Mouse (Mus musculus) CH12.LX (cell line): ENCODE data around the gene Rpl41. TPM values are rescaled to one million over a fixed set of nuclear protein-coding genes. Genes with fewer than 3 reads are reported as not detected.
A peak's percentile ranks its signal among the peaks of the same experiment; 100 is the strongest.

Experiments used
- DNase-seq: peaks from one replicate; pipeline ENCODE4 v3.0.0-alpha.2; 2013; ENCODE audit errors: extremely low read depth
- H3K27ac ChIP-seq: 2 replicates; pipeline ENCODE4 v1.5.1; 2012; ENCODE audit warnings: low read depth, mild to moderate bottlenecking, control low read depth, moderate library complexity; ENCODE audit not compliant: insufficient read depth
- H3K27me3 ChIP-seq: replicated peaks from 2 replicates; pipeline ENCODE3; 2012; ENCODE audit warnings: inconsistent platforms
- H3K36me3 ChIP-seq, 2 experiments: replicated peaks in 1 of 2; 2 replicates each; pipeline versions ENCODE3 to v1.6.1; 2012; ENCODE audit warnings: inconsistent platforms in 1 of 2, low read length in 1 of 2, mild to moderate bottlenecking in 1 of 2, mixed read lengths in 1 of 2, moderate library complexity in 1 of 2; ENCODE audit not compliant: control insufficient read depth in 1 of 2, insufficient read depth in 1 of 2
- H3K4me1 ChIP-seq, 2 experiments: 2 replicates each; pipeline ENCODE4 v1.6.1; 2012; ENCODE audit warnings: inconsistent platforms in 1 of 2, moderate library complexity in 1 of 2; ENCODE audit not compliant: insufficient read depth in 2 of 2, control insufficient read depth in 1 of 2
- H3K4me2 ChIP-seq: 2 replicates; pipeline ENCODE4 v1.6.1; 2012; ENCODE audit warnings: low read depth, mild to moderate bottlenecking, control low read depth; ENCODE audit not compliant: poor library complexity, insufficient read depth, severe bottlenecking
- H3K4me3 ChIP-seq, 3 experiments: fragments of 150-350 bp in 1 of 3; sonication (generic) in 1 of 3; replicated peaks in 1 of 3; 2 replicates each; pipeline versions ENCODE3 to v1.5.1; 2011 to 2012; ENCODE audit warnings: low read depth in 2 of 3, low read length in 2 of 3, mild to moderate bottlenecking in 2 of 3, moderate library complexity in 2 of 3, control low read depth in 1 of 3, improper control_type of control experiment in 1 of 3, inconsistent platforms in 1 of 3, mixed read lengths in 1 of 3; ENCODE audit not compliant: poor library complexity in 1 of 3
- H3K79me2 ChIP-seq: replicated peaks from 2 replicates; pipeline ENCODE4 v1.6.1; 2012; ENCODE audit warnings: mild to moderate bottlenecking, moderate library complexity; ENCODE audit not compliant: control insufficient read depth, poor library complexity, insufficient read depth, severe bottlenecking; ENCODE audit errors: extremely low read depth
- H3K9ac ChIP-seq: 2 replicates; pipeline ENCODE4 v1.6.1; 2012; ENCODE audit warnings: low read depth, mild to moderate bottlenecking, control low read depth, moderate library complexity; ENCODE audit not compliant: insufficient read depth
- H3K9me3 ChIP-seq: replicated peaks from 2 replicates; pipeline ENCODE3; 2012; ENCODE audit warnings: low read length, inconsistent platforms, mixed read lengths
- BHLHE40 ChIP-seq: IDR thresholded peaks from 2 replicates; pipeline ENCODE4 v1.6.1; 2011; ENCODE audit warnings: mild to moderate bottlenecking, low read depth, low read length, improper control_type of control experiment
- CHD1 ChIP-seq: IDR thresholded peaks from 2 replicates; pipeline ENCODE4 v1.6.1; 2012; ENCODE audit warnings: low read depth, low read length, improper control_type of control experiment, inconsistent platforms
- CHD2 ChIP-seq: IDR thresholded peaks from 2 replicates; pipeline ENCODE4 v1.6.1; 2011; ENCODE audit warnings: low read length, improper control_type of control experiment
- CTCF ChIP-seq, 2 experiments: IDR thresholded peaks in 1 of 2; conservative IDR thresholded peaks in 1 of 2; 2 replicates each; pipeline ENCODE4 v1.5.1; 2011 to 2012; ENCODE audit warnings: low read depth in 2 of 2, low read length in 2 of 2, improper control_type of control experiment in 1 of 2, inconsistent platforms in 1 of 2, mild to moderate bottlenecking in 1 of 2, moderate library complexity in 1 of 2
- E2F4 ChIP-seq: IDR thresholded peaks from 2 replicates; pipeline ENCODE4 v1.6.1; 2011; ENCODE audit warnings: low read depth, low read length, improper control_type of control experiment; ENCODE audit not compliant: insufficient replicate concordance
- ELF1 ChIP-seq: IDR thresholded peaks from 2 replicates; pipeline ENCODE4 v1.6.1; 2014; ENCODE audit warnings: low read depth, mild to moderate bottlenecking, inconsistent platforms, low read length, improper control_type of control experiment
- EP300 ChIP-seq: IDR thresholded peaks from 2 replicates; pipeline ENCODE4 v1.6.1; 2011; ENCODE audit warnings: low read length, improper control_type of control experiment
- ETS1 ChIP-seq: conservative IDR thresholded peaks from 2 replicates; pipeline ENCODE4 v1.6.1; 2012; ENCODE audit warnings: low read depth, mild to moderate bottlenecking, inconsistent platforms, low read length, improper control_type of control experiment, moderate library complexity
- GABPA ChIP-seq: IDR thresholded peaks from 2 replicates; pipeline ENCODE4 v1.6.1; 2012; ENCODE audit warnings: low read depth, low read length, improper control_type of control experiment, inconsistent platforms; ENCODE audit not compliant: insufficient replicate concordance
- HCFC1 ChIP-seq: IDR thresholded peaks from 2 replicates; pipeline ENCODE4 v1.6.1; 2012; ENCODE audit warnings: low read depth, mild to moderate bottlenecking, inconsistent platforms, low read length, improper control_type of control experiment
- IRF4 ChIP-seq: IDR thresholded peaks from 2 replicates; pipeline ENCODE4 v1.6.1; 2014; ENCODE audit warnings: low read depth, mild to moderate bottlenecking, inconsistent platforms, low read length, improper control_type of control experiment
- JUN ChIP-seq: IDR thresholded peaks from 2 replicates; pipeline ENCODE4 v1.6.1; 2011; ENCODE audit warnings: low read depth, mild to moderate bottlenecking, low read length, improper control_type of control experiment, moderate library complexity; ENCODE audit not compliant: insufficient read depth
- JUND ChIP-seq: conservative IDR thresholded peaks from 2 replicates; pipeline ENCODE4 v1.6.1; 2011; ENCODE audit warnings: low read depth, low read length, improper control_type of control experiment
- KAT2A ChIP-seq: IDR thresholded peaks from 2 replicates; pipeline ENCODE4 v1.6.1; 2012; ENCODE audit warnings: low read length, improper control_type of control experiment, inconsistent platforms; ENCODE audit not compliant: insufficient replicate concordance
- MAFK ChIP-seq: IDR thresholded peaks from 2 replicates; pipeline ENCODE4 v1.6.1; 2011; ENCODE audit warnings: low read length, improper control_type of control experiment; ENCODE audit not compliant: insufficient replicate concordance
- MAX ChIP-seq: IDR thresholded peaks from 2 replicates; pipeline ENCODE4 v1.6.1; 2011; ENCODE audit warnings: low read length, improper control_type of control experiment
- MAZ ChIP-seq: IDR thresholded peaks from 2 replicates; pipeline ENCODE4 v1.6.1; 2012; ENCODE audit warnings: low read depth, mild to moderate bottlenecking, inconsistent platforms, low read length, improper control_type of control experiment, moderate library complexity
- MEF2A ChIP-seq: IDR thresholded peaks from 2 replicates; pipeline ENCODE4 v1.6.1; 2014; ENCODE audit warnings: low read depth, mild to moderate bottlenecking, inconsistent platforms, low read length, improper control_type of control experiment, borderline replicate concordance
- MXI1 ChIP-seq: IDR thresholded peaks from 2 replicates; pipeline ENCODE4 v1.6.1; 2011; ENCODE audit warnings: mild to moderate bottlenecking, low read depth, low read length, improper control_type of control experiment
- MYC ChIP-seq: IDR thresholded peaks from 2 replicates; pipeline ENCODE4 v1.6.1; 2011; ENCODE audit warnings: low read depth, mild to moderate bottlenecking, improper control_type of control experiment, low read length
- NELFE ChIP-seq: IDR thresholded peaks from 2 replicates; pipeline ENCODE4 v1.6.1; 2011; ENCODE audit warnings: low read depth, low read length, improper control_type of control experiment
- NRF1 ChIP-seq: IDR thresholded peaks from 2 replicates; pipeline ENCODE4 v1.6.1; 2014; ENCODE audit warnings: low read depth, mild to moderate bottlenecking, inconsistent platforms, low read length, improper control_type of control experiment, moderate library complexity
- PAX5 ChIP-seq: IDR thresholded peaks from 2 replicates; pipeline ENCODE4 v1.6.1; 2012; ENCODE audit warnings: low read length, inconsistent platforms, mixed read lengths
- POLR2A ChIP-seq: IDR thresholded peaks from 2 replicates; pipeline ENCODE4 v1.6.1; 2011; ENCODE audit warnings: low read depth, mild to moderate bottlenecking, improper control_type of control experiment, low read length
- POLR2AphosphoS2 ChIP-seq: IDR thresholded peaks from 2 replicates; pipeline ENCODE4 v1.6.1; 2011; ENCODE audit warnings: low read depth, low read length, improper control_type of control experiment
- RAD21 ChIP-seq: IDR thresholded peaks from 2 replicates; pipeline ENCODE4 v1.6.1; 2011; ENCODE audit warnings: low read depth, mild to moderate bottlenecking, low read length, improper control_type of control experiment, moderate library complexity
- RCOR1 ChIP-seq: conservative IDR thresholded peaks from 2 replicates; pipeline ENCODE4 v1.6.1; 2012; ENCODE audit warnings: low read depth, mild to moderate bottlenecking, inconsistent platforms, low read length, improper control_type of control experiment
- SIN3A ChIP-seq: IDR thresholded peaks from 2 replicates; pipeline ENCODE4 v1.6.1; 2012; ENCODE audit warnings: low read length, improper control_type of control experiment, inconsistent platforms
- SMC3 ChIP-seq: IDR thresholded peaks from 2 replicates; pipeline ENCODE4 v1.6.1; 2011; ENCODE audit warnings: low read depth, low read length, improper control_type of control experiment
- TBP ChIP-seq: conservative IDR thresholded peaks from 2 replicates; pipeline ENCODE4 v1.6.1; 2011; ENCODE audit warnings: low read depth, low read length, improper control_type of control experiment
- TCF12 ChIP-seq: IDR thresholded peaks from 2 replicates; pipeline ENCODE4 v1.6.1; 2014; ENCODE audit warnings: low read depth, mild to moderate bottlenecking, inconsistent platforms, low read length, improper control_type of control experiment
- UBTF ChIP-seq: IDR thresholded peaks from 2 replicates; pipeline ENCODE4 v1.6.1; 2012; ENCODE audit warnings: low read depth, mild to moderate bottlenecking, inconsistent platforms, low read length, improper control_type of control experiment, moderate library complexity
- USF1 ChIP-seq: IDR thresholded peaks from 2 replicates; pipeline ENCODE4 v1.6.1; 2014; ENCODE audit warnings: low read depth, mild to moderate bottlenecking, inconsistent platforms, low read length, improper control_type of control experiment
- USF2 ChIP-seq: conservative IDR thresholded peaks from 2 replicates; pipeline ENCODE4 v1.6.1; 2011; ENCODE audit warnings: low read depth, low read length, improper control_type of control experiment
- ZC3H11A ChIP-seq: IDR thresholded peaks from 2 replicates; pipeline ENCODE4 v1.6.1; 2012; ENCODE audit warnings: low read depth, mild to moderate bottlenecking, inconsistent platforms, low read length, improper control_type of control experiment
- ZKSCAN1 ChIP-seq: IDR thresholded peaks from 2 replicates; pipeline ENCODE4 v1.6.1; 2012; ENCODE audit warnings: low read depth, inconsistent platforms, low read length, improper control_type of control experiment, borderline replicate concordance
- ZMIZ1 ChIP-seq: IDR thresholded peaks from 2 replicates; pipeline ENCODE4 v1.6.1; 2012; ENCODE audit warnings: low read depth, mild to moderate bottlenecking, inconsistent platforms, low read length, improper control_type of control experiment
- ZNF384 ChIP-seq: IDR thresholded peaks from 2 replicates; pipeline ENCODE4 v1.6.1; 2012; ENCODE audit warnings: low read depth, low read length, improper control_type of control experiment, inconsistent platforms
- dilution Hi-C: fragments of 300-500 bp; cut with MboI; formaldehyde crosslinking; loops from 2 replicates; pipeline ENCODE4 v1.14.3; 2020; ENCODE audit warnings: low sequenced_read_pairs; ENCODE audit not compliant: extremely low pct_unique_long_range_greater_than_20kb, extremely low pct_ligation_motif_present
- in situ Hi-C: fragments of 300-500 bp; cut with MboI; formaldehyde crosslinking; loops from 3 replicates; pipeline ENCODE4 v1.14.3; 2019; ENCODE audit warnings: low sequenced_read_pairs, low pct_ligation_motif_present, low pct_unique_long_range_greater_than_20kb, mixed read lengths
- polyA plus RNA-seq: library from polyadenylated mRNA; unstranded; fragments of >175 nt; gene quantifications from 2 replicates; pipeline ENCODE4 v1.2.1, GENCODE M21; 2012; ENCODE audit warnings: low read depth; ENCODE audit not compliant: insufficient read length
- total RNA-seq, 2 experiments: library from RNA; depleted of rRNA; stranded (reverse); fragments of 300-350 nt in 1 of 2; fragments of >200 nt in 1 of 2; gene quantifications; 2 replicates each; pipeline ENCODE4 v1.2.3; 2012 to 2014

The Rpl41 gene
- total and polyA plus RNA-seq, 3 experiments, result 2,709 to 8,549 (median 8,065) TPM

- dilution Hi-C loops, result no loop called here
- Histone ChIP-seq H3K27me3 (no peaks in the 10 kb centered on the region), H3K9me3 (no peaks in the 10 kb centered on the region), H3K9ac (peak overlapping the region; percentile 78)
- TF ChIP-seq ELF1 (peak; percentile 95), CHD2 (peak; percentile 33; the same call in 1 of the 2 replicates), MEF2A (peak; percentile 48; the same call in 1 of the 2 replicates), MAZ (peak; percentile 97), BHLHE40 (peak; percentile 42; the same call in 1 of the 2 replicates), CTCF (conservative IDR thresholded peaks at IDR 0.05 in 1 of 2, IDR thresholded peaks at IDR 0.05 in 1 of 2; ENCODE audit: low read depth in 2 of 2, low read length in 2 of 2) (peak; percentile 71 to 98), POLR2A (peak; percentile 69), NELFE (peak; percentile 84), POLR2AphosphoS2 (0 out of 2 replicates have a peak, but pooled peaks have one; percentile 46), ZKSCAN1 (no peak), PAX5 (no peak), MXI1 (peak; percentile 78; the same call in 1 of the 2 replicates), NRF1 (no peak), JUN (no peak), USF1 (peak; percentile 28; the same call in 1 of the 2 replicates), ZNF384 (peak; percentile 47; the same call in 1 of the 2 replicates), JUND (no peak), USF2 (no peak), RCOR1 (no peak), KAT2A (no peak), CHD1 (no peak), MAFK (no peak; the same call in 1 of the 2 replicates), ETS1 (peak; percentile 29), EP300 (peak; percentile 32; the same call in 1 of the 2 replicates), ZC3H11A (peak; percentile 27; the same call in 1 of the 2 replicates), MYC (peak; percentile 85), UBTF (no peak), IRF4 (peak; percentile 79), TCF12 (peak; percentile 83), RAD21 (peak; percentile 93), SIN3A (peak; percentile 95), ZMIZ1 (peak; percentile 52), GABPA (no peak), E2F4 (peak; percentile 92; the same call in 1 of the 2 replicates), MAX (peak; percentile 86), SMC3 (peak; percentile 91), HCFC1 (peak; percentile 58), TBP (peak; percentile 13; the same call in 1 of the 2 replicates)
- TF ChIP-seq, all 38 proteins: peak for 26
- peak overlapping the region; percentile 88 for H3K4me2 ChIP-seq
- H3K4me3 ChIP-seq, result peak overlapping the region; percentile 26 to 47 (median 43)
- peak; percentile 98 for DNase-seq
- in situ Hi-C loops, result no loop called here
- H3K36me3 ChIP-seq, result peaks cover 4 to 6% of the 10 kb centered on the region in 2 experiments
- H3K79me2 ChIP-seq, result no peaks in the 10 kb centered on the region
- peak overlapping the region; percentile 55; the same call in 1 of the 2 replicates for H3K27ac ChIP-seq
- peaks cover 3 to 16% of the 10 kb centered on the region in 2 experiments; a peak in 2 of 4 replicates for H3K4me1 ChIP-seq
Observed at GRCm38 (mm10) chr10:128536266-128536940, 12.7 kb downstream of the Rpl41 start.
